Mouse (Mus musculus): ENCODE measurements around the gene Laptm4a.

The Laptm4a gene

DNA sequence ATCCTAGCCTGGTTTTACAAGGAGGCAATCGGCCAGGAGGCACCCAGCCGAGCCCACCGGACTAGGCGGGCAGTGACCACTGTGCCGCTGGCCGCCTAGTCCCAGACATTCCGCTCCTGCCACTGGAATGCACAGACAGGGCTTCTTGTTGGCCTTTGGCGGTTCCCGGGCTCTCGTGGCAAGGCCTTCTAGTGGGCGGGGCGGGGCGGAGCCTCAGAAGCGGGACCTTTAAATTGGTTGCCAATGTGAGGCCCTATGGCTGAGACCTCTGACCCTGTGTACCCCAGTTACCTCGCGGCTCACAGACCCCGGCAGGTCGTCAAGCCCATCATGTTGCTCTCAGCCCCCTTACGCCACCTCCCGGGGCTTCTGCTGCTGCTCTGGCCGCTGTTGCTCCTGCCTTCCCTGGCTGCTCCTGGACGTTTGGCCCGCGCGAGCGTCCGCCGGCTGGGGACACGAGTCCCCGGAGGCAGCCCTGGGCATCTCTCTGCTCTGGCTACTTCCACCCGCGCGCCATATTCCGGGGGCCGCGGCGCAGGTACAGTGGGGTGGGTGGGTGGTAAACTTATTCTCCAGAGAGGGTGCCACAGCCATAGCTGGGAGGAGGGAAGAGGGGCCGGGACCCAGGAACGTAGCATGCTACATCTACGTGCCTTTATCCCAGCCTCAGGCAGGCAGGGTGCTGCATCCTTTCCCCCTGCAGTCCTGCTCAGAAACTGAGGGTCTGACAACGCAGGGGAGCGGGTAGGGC is 26.4 kb downstream of the Laptm4a start, which contains the start of gene Matn3:
Gene Matn3, plus strand, starts transcription at position 216 of the 751 bp plus-strand sequence.
- no peak for DNase-seq (ENCODE audit: extremely low spot score, low read depth, low spot score)

- DNase-seq (ENCODE audit: extremely low spot score, low read depth, low spot score): no peak
Measured at GRCm38 (mm10) chr12:8953136-8953535, 31.7 kb downstream of the Laptm4a start.

GRCm38 (mm10) chr12:8954161-8954561 is 32.7 kb downstream of the Laptm4a start:
- DNase-seq (ENCODE audit: extremely low spot score, low read depth, low spot score): no peak

- DNase-seq (ENCODE audit: extremely low spot score, low read depth, low spot score): no peak
Measured at GRCm38 (mm10) chr12:8961607-8962316, 40.3 kb downstream of the Laptm4a start.

DNA sequence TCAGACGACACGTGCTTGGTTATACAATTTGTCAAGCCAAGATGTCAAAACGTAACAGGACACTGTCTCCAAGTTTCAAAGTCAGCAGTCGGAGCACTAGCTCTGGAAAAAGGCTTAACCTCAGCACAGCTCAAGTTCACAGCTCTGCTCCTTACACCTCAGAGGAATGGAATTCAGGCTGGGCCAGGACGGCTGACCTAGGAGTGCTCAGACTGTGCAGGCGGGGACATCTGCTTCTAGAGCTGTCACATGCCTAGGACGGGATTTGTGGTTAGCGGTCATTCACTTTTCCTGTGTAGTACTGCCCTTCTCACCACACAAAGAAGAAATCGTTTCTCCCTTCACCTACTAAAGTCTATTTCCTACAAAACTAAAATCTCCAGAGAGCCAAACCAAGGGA is 48.4 kb downstream of the Laptm4a start:
- DNase-seq (ENCODE audit: extremely low spot score, low read depth, low spot score): no peak

DNA sequence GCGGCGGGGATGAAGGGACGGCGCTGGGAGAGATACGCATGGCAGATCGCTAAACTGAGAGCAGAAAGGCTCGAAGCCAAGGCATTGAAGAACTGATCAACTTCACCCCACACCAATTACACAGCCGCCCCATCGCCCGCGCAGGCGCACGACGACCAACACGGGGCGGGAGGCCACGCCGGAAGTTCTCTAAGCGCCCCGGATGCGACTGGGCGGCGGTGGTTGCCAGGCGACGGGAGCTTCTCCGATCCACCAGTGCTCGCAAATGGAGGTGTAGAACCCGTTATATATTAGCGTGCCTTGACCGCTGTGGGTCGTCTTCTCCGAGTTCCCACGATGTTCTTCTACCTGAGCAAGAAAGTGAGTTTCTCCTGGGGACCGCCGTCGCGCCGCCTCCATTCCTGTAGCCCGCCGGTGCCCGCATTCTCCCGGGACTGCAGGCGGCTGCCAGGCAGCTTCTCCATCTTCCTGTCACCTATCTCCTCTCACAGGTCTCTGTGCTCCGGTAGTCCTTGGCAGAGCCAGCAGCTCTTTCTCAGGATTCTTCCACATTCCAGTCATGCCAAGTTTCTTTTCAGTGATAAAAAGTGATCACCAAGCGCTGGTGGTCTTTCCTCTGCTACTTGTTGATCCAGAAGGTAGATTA is 52.5 kb downstream of the Laptm4a start, which contains the start of gene Wdr35:
Gene Wdr35, plus strand, starts transcription at position 73 of the 646 bp plus-strand sequence.
- no peak for DNase-seq (ENCODE audit: extremely low spot score, low read depth, low spot score)

GRCm38 (mm10) chr12:8975076-8975475 is 53.6 kb downstream of the Laptm4a start:
- no peak for DNase-seq (ENCODE audit: extremely low spot score, low read depth, low spot score)

Data from hindlimb bud, embryonic 11.5 days (tissue).